Mouse (Mus musculus) B cell, adult (primary cell): ENCODE measurements around the gene Pramel4. TPM values are rescaled to one million over a fixed set of nuclear protein-coding genes. Genes with fewer than 3 reads are reported as not detected.

Experiments
- total RNA-seq: library from RNA; stranded (reverse); gene quantifications from 4 replicates; pipeline ENCODE4 v1.2.4, GENCODE M21; 2023; ENCODE audit not compliant: inconsistent age

Pramel4 gene
- total RNA-seq: not detected in 4 replicates

GRCm38 (mm10) chr4:144058826-144059225, at the start of gene Pramel4:
Gene Pramel4, plus strand, starts transcription at chr4:144059126.

DNA sequence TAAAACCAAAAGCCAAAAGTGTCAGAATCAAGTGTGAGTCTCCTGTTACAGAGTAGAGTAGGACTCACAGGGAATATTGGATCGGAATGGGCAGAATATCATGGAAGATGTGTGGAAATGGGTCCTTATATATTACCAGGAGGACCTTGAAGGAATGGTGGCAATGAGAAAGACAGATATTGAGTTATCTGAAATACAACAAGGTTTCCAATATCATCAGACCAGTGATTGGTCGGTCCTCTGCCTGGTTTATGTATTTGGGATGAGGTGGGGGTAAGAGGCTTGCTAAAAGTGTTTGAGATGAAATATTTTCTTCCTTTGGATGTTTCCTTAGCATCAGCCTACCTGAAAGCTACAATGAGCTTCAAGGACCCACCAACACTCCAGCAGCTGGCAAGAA, 47.2 kb downstream of the Pramel4 start, which contains the start of gene Gm13102:
TSS of gene Gm13102 (plus strand) at position 301 of the 400 bp plus-strand sequence.

Other genes with a start within 250 kb of the Pramel4 start
- not detected in 4 replicates for gene Gm13084, start 243.0 kb upstream of the Pramel4 start, total RNA-seq
- not detected in 4 replicates for gene Gm13103, start 212.6 kb upstream of the Pramel4 start, total RNA-seq
- gene Pramef6, start 158.7 kb upstream of the Pramel4 start, total RNA-seq: not detected in 4 replicates
- gene Pramef25, start 108.1 kb upstream of the Pramel4 start, total RNA-seq: not detected in 4 replicates
- not detected in 4 replicates for gene Gm13101, start 92.2 kb upstream of the Pramel4 start, total RNA-seq
- gene Pramef17, start 64.8 kb upstream of the Pramel4 start, total RNA-seq: not detected in 4 replicates
- not detected in 4 replicates for gene Gm13102, start 47.3 kb downstream of the Pramel4 start, total RNA-seq
- not detected in 4 replicates for gene Oog3, start 103.5 kb downstream of the Pramel4 start, total RNA-seq
- not detected in 4 replicates for gene Oog2, start 131.6 kb downstream of the Pramel4 start, total RNA-seq
- not detected in 4 replicates for gene C87977, start 154.2 kb downstream of the Pramel4 start, total RNA-seq
- gene Pramel5, start 221.4 kb downstream of the Pramel4 start, total RNA-seq: not detected in 4 replicates